Mouse (Mus musculus) lung, adult 2 months (tissue): ENCODE results near the gene Ctcfl. TPM values are rescaled to one million over a fixed set of nuclear protein-coding genes. Genes with fewer than 3 reads are reported as not detected.

Experiments
- DNase-seq: peaks from one replicate; pipeline ENCODE4 v3.0.0; 2022
- H3K4me1 ChIP-seq: fragments of 200-500 bp; 2 replicates; pipeline ENCODE4 v1.6.1; 2011; ENCODE audit warnings: low read length; ENCODE audit not compliant: control insufficient read depth, insufficient read depth
- H3K4me3 ChIP-seq: fragments of 200-500 bp; replicated peaks from 2 replicates; pipeline ENCODE3; 2011; ENCODE audit warnings: low read depth, mild to moderate bottlenecking, control low read depth, low read length; ENCODE audit errors: extremely low read depth
- CTCF ChIP-seq: fragments of 200-500 bp; IDR thresholded peaks from 2 replicates; pipeline ENCODE4 v1.5.1; 2011; ENCODE audit warnings: mild to moderate bottlenecking, low read length, control low read depth; ENCODE audit not compliant: insufficient read depth
- POLR2A ChIP-seq: fragments of 200-500 bp; IDR thresholded peaks from 2 replicates; pipeline ENCODE4 v1.6.1; 2011; ENCODE audit warnings: low read depth, mild to moderate bottlenecking, control low read depth, low read length, borderline replicate concordance; ENCODE audit errors: extremely low read depth
- WGBS: fragments of 180-500 bp; shearing (Covaris S2); methylation state at CpG from one replicate; pipeline ENCODE4 v1.1.7; 2018; 5-methylcytosine and 5-hydroxymethylcytosine counted together
- polyA plus RNA-seq: library from polyadenylated mRNA; depleted of rRNA; stranded (reverse); fragments of >200 nt; gene quantifications from 2 replicates; pipeline ENCODE4 v1.2.3, GENCODE M21; 2012; rRNA removed

Ctcfl gene
- polyA plus RNA-seq, 1 experiment: not detected

DNA sequence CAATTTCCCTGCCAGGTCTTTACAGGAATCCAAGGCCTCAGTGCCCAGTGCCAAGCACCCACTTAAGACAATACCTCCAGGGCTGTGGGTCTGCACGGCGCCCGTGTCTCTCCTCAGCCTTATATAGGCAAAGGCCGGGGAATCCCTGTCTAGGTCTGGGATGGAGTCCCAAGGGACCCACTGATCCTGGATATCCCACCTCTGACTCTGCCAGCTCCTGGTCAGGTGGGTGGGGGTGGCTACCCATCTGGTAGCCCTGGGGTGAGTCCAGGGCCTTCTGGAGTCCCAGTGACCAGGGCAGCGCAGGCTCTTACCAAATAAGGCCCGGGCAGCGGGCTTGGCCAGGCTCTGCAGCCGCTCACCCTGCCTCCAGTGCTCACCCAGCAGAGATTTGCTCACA, 66.4 kb downstream of the Ctcfl start:
- TF ChIP-seq CTCF (no peak), POLR2A (no peak)
- Histone ChIP-seq H3K4me3 (no peak overlapping the region), H3K4me1 (no peaks in the 10 kb centered on the region)
- DNase-seq: no peak
- WGBS: 93% methylated on average over 8 of the region's 8 CpGs

DNA sequence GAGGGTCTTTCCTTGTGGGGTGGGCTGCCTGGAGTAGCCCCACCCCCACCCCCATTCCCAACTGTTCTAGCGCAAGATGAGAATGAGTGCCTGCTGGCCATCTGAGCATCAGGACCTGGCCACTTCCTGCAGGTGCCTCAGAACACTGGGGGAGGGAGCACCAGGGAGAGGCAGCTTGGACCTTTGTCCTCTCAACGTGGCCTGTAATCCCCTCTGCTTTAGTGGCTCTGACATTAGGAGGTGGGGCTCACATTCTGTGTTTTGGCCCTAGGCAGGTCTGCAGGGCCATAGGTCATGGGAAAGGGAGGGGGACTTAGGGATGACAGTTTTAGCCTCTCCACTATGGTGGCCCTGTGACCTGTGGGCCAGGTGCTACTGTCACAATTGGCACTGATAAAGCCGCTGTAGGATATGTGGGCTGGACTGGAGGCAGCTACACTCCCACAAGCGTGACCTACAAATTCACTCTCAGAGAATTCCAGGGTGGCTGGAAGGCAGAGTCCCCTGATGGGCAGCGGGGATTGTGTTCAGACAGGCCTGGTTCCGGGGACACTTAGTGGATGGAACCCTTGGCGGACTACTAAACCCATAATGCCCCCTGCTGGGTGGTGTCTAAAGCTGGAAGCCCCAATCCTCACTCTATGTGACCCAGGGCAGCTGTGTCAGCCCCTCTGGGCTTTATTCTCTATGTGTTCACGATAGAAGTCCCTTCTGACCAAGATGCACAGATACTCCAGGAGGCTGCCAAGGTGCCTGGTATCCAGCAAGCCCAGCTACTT, 68.5 kb downstream of the Ctcfl start:
- peaks cover 6% of the 10 kb centered on the region; the same call in 1 of the 2 replicates for H3K4me1 ChIP-seq
- TF ChIP-seq POLR2A: no peak
- TF ChIP-seq CTCF: no peak
- WGBS: 60% methylated on average over 8 of the region's 8 CpGs
- no peak for DNase-seq
- H3K4me3 ChIP-seq: no peak overlapping the region

GRCm38 (mm10) chr2:173049817-173050216, 69.5 kb downstream of the Ctcfl start:
- TF ChIP-seq CTCF: no peak
- no peak for TF ChIP-seq POLR2A
- DNase-seq: no peak
- WGBS: 61% methylated on average over 6 of the region's 6 CpGs

GRCm38 (mm10) chr2:173049231-173049630, 70.1 kb downstream of the Ctcfl start:
- WGBS: 76% methylated on average over 3 of the region's 3 CpGs
- DNase-seq: no peak
- H3K4me3 ChIP-seq: no peak overlapping the region
- TF ChIP-seq POLR2A (no peak), CTCF (no peak)
- H3K4me1 ChIP-seq: peaks cover 6% of the 10 kb centered on the region; the same call in 1 of the 2 replicates

More at GRCm38 (mm10) chr2:173049817-173050216, 69.5 kb downstream of the Ctcfl start:
- Histone ChIP-seq H3K4me1 (peaks cover 6% of the 10 kb centered on the region; the same call in 1 of the 2 replicates), H3K4me3 (no peak overlapping the region)

DNA sequence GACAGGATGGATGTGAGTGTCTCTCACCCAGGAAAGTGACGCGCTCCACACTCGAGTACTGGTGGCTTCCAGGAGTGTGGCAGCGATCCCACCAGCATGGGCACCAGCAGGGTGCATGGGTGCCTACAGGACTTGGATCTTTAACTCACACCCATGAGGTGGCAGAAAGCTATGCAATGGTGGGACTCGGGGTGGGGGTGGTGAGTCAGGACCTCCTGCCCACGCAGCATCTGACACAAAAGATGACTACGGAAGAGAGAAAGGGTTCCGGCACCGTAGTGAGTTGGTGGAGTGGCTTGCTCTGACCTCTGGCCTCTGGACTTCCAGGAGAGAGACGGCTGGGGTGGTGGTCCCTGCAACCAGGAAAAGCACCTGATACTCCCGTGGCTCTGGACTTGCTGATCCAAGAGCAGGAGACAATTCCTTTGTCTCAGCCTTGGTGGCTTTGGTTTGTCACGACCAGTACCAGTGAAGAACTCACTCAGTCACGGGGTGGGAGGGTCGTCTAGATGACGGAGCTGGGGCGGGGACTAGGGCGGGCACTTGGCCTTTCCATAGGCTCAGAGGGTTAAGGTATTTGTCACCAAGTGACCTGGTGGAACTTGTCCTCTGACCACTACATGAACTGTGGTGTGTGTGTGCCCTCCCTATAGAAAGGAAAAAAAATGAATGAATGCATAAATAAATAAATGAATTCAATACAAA, 71.1 kb downstream of the Ctcfl start:
- no peak overlapping the region for H3K4me3 ChIP-seq
- 60% methylated on average over 17 of the region's 17 CpGs for WGBS

GRCm38 (mm10) chr2:173047471-173047870, 71.9 kb downstream of the Ctcfl start:
- Histone ChIP-seq H3K4me3 (no peak overlapping the region), H3K4me1 (peaks cover 6% of the 10 kb centered on the region; the same call in 1 of the 2 replicates)
- WGBS: 76% methylated on average over 5 of the region's 5 CpGs
- no peak for DNase-seq
- TF ChIP-seq POLR2A: no peak
- no peak for TF ChIP-seq CTCF

More for the DNA sequence above, 71.1 kb downstream of the Ctcfl start:
- TF ChIP-seq CTCF: no peak
- TF ChIP-seq POLR2A: no peak
- no peak for DNase-seq
- peaks cover 6% of the 10 kb centered on the region; the same call in 1 of the 2 replicates for H3K4me1 ChIP-seq

- peak; percentile 21; the same call in 1 of the 2 replicates for TF ChIP-seq POLR2A
- TF ChIP-seq CTCF: no peak
- WGBS: 49% methylated on average over 15 of the region's 15 CpGs
- DNase-seq: no peak
- Histone ChIP-seq H3K4me1 (peaks cover 6% of the 10 kb centered on the region; the same call in 1 of the 2 replicates), H3K4me3 (no peak overlapping the region)
Measured at GRCm38 (mm10) chr2:173046582-173047297, 72.6 kb downstream of the Ctcfl start.

GRCm38 (mm10) chr2:173044198-173044970, 74.9 kb downstream of the Ctcfl start:
- no peak for TF ChIP-seq POLR2A
- TF ChIP-seq CTCF: no peak
- WGBS: 68% methylated on average over 18 of the region's 18 CpGs
- DNase-seq: no peak

More at GRCm38 (mm10) chr2:173044198-173044970, 74.9 kb downstream of the Ctcfl start:
- H3K4me1 ChIP-seq: peaks cover 6% of the 10 kb centered on the region; the same call in 1 of the 2 replicates
- H3K4me3 ChIP-seq: no peak overlapping the region

Other genes with a start within 250 kb of the Ctcfl start
- 3.2 and 5.3 TPM in 2 replicates for gene Bmp7, start 179.2 kb downstream of the Ctcfl start, polyA plus RNA-seq
- gene Spo11, start 141.8 kb downstream of the Ctcfl start, polyA plus RNA-seq: 0.14 and 0.15 TPM in 2 replicates
- 40.2 and 46.8 TPM in 2 replicates for gene Rae1, start 119.4 kb downstream of the Ctcfl start, polyA plus RNA-seq
- gene Rbm38, start 99.0 kb downstream of the Ctcfl start, polyA plus RNA-seq: 89.5 and 92.5 TPM in 2 replicates
- gene Pck1, start 33.5 kb upstream of the Ctcfl start, polyA plus RNA-seq: 7.9 and 14.0 TPM in 2 replicates
- 4.8 and 5.7 TPM in 2 replicates for gene Zbp1, start 99.4 kb upstream of the Ctcfl start, polyA plus RNA-seq
- gene Pmepa1, start 157.0 kb upstream of the Ctcfl start, polyA plus RNA-seq: 96.2 and 97.7 TPM in 2 replicates